Mouse (Mus musculus): Measurements from ENCODE around the gene Arhgap28.
"Not testable (repeated sequence)": the region's sequence is repeated elsewhere in the genome, so short reads cannot be mapped to it uniquely, and the experiment has no call there.

The Arhgap28 gene

DNA sequence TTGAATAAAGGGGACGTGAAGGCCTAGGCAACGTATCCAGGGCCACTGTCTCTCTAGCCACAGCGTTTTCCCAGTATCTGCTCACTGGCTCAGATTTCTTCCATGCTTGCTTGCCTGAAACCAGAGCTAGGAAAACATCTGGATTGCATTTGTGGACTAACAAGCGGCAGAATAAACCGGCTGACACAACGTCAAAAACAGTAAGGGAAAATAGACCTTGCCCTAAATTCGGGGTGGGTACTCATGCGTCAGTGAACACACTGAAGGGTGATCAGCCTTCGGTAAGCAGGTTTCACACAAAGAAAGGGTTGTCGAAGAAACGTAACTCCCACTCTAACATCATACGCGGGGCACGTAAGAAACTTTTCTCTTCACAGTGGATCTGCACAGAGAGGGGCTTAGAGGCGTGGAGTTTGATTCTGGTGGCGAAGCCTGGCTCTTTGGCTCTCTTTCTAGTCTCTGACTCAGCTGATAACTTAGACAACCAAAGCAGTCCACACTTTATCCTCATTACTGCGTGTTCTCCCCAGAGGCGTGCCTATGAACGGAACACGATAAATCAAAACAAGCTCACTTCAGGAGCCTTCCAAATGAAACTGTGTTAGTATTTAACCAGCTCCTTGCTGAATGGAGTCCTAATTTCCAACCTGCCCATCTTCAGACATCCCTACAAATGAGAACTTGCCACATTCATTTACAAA lies 137.2 kb downstream of the Arhgap28 start:
- DNase-seq, result no peak

DNA sequence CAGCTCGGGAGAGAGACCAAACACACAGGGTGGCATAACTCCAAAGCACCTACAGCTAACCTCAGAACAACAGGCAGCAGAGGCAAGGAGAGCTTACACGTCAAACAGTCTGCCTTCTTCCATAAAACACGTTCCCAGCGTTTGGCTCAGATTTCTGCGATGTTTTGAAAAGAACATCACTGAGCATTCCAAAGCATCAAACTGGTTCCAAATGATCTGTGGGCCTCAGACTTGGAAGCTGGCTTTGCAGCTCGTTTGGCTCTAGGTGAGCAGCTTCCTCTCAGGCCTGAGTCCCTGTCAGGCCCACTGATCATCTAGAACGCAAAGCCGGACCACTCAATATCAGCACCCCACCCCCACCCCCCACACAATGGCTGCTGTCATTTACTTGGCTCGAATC lies 137.9 kb downstream of the Arhgap28 start:
- no peak for DNase-seq

DNA sequence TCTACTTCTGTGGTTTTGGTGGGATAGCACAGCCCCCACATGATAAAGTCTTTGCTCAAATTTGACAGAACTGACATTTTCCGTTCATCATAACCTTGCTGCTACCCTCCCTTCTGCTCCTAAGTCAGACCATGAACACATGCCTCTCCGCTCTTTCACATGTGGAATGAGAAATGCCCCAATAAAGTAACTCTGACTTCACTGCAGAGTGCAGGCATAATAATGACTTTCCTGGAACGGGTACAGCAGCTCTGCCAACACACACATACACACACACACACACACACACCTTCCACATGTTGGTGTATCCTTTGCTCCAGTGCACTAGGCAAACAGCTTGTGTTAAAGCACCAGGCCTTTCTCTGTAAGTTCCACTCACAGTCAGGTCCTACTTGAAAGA lies 139.0 kb downstream of the Arhgap28 start:
- DNase-seq, result no peak

DNA sequence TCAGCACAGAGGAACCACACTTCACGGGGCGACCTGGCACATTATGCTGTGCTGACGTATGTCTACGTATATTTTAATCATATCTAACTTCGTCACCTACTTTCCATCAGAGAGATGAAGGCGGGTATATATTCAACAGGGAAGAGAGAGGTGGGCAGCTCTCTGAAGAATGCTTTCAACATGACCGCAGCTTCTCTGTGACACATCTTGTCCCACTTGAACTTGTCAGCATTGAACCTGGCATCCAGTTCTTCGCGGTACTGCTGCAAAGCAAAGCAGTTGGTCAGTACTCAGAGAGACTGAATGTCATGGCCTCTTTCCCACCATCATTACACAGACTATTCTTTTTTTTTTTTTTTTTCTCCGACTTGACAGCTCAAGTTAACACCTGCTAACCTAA lies 139.6 kb downstream of the Arhgap28 start:
- no peak for DNase-seq

DNA sequence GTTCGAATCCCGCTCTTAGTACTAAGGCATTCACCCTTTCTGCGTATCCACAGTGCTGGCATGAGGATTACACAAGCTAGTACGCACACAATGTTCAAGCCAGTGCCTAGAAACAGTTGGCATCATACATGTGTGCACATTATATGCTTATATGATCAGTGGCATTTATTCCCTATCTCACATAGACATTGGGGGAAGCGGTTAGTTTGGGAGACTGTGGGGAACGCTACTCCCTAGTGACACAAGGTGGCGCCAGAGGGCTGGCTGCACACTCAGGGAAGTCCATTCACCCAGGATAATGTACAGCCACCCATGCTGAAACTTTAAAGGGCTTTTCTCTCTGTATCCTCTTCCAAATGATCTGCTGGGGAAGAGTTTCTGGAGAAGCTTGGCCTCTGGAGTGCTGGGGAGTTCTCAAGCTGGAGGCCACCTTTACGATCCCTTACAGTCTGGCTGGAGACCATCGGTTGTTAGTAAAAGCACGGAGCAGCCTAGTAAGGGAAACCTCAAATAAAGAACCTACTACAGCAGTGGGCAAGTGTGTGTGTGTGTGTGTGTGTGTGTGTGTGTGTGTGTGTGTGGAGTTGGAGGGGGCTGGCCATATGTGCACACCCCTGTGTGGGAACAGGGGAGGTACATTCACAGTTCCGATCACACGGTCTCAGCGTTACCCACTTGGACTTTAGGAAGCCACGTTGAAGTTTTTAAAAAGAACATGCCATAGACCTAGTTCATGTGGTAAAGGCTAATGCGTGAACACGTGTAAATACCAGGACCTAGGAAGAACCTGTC lies 142.0 kb downstream of the Arhgap28 start:
- peak; percentile 52 for DNase-seq

DNA sequence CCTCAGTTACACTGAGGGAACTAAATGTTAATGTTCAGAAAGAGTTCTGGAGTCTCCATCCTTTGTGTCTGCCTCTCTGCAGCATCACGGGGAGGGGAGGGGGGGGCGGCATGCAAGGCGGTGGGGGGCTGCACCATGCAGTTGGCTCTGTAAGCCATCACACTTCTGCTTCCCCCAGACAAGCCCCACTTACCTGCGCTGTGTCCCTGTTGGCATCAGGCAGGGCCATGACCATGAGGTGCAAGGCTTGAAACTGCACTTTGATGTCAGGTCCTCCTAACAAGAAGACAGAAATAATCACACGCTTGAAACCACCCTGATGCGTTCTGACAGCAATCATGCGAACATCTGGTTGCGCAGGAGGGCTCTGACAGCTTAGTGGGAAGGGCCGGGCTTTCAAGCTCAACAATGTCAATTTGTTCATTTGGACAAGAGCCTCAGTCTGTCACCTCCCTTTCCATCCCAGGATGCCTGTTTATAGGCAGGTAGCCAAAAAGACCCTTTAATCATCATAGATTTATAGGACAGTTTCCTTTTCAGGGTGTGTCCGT lies 142.8 kb downstream of the Arhgap28 start:
- DNase-seq, result no peak

DNA sequence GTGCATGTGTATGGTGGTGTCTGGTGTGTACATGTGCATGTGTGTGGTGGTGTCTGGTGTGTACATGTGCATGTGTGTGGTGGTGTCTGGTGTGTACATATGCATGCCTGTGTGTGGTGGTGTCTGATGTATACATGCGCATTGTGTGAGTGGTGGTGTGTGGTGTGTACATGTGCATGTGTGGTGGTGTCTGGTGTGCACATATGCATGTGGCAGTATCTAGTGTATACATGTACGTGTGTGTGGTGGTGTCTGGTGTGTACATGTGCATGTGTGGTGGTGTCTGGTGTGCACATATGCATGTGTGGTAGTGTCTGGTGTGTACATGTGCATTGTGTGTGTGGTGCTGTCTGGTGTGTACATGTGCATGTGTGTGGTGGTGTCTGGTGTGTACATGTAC lies 162.4 kb downstream of the Arhgap28 start:
- not testable (repeated sequence) for DNase-seq

DNA sequence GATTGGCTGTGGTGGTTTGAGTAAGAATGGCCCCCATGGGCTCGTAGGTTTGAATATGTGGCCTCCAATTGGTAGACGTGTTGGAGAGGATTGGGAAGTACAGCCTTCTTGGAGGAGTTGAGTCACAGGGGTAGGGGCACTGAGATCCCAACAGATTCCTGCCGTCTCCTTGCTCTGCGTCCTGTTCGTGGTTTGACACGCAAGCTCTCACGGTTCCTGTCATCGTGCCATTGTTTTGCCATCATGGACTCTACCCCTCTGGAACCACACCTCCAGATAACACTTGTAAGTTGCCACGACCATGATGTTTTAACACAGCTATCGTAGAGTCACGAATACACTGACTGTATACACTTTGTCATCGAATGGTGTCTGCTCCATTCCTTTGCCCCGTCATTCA lies 165.0 kb downstream of the Arhgap28 start:
- DNase-seq, result no peak

DNA sequence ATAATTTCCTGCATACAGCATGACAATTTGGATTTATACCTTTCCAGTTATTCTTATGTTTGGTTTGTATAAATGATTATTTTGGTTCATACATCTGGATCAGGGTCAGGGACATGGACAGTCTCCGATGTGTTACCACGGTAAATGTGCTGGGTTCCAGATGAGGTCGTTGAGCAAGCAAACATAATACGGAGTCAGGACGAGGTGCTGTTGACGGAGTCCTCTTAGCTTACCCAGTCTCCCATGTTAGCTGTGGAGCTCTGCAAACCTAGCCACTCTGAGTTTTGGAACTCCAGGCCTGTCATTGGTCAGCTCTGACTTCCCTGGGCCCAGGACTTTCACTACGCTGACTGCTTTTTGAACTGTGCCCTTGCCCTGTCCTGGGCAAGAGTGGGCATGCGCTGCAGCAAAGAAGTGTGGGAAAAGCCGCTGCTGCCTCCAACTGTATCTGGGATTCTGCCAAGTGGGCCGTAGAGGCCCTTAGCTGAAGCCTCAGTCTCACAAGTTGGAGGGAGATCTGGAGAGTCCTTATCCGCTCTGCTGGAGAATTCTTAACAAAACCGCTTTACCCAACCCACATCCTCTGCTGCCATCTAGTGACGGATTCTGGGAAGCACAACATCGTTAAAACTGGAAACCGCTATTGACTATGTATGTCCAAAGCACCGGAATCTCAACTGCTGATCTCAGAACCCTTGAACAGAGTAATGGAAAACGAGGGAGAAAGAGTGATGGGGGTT lies 166.4 kb downstream of the Arhgap28 start:
- DNase-seq, result peak; percentile 45

DNA sequence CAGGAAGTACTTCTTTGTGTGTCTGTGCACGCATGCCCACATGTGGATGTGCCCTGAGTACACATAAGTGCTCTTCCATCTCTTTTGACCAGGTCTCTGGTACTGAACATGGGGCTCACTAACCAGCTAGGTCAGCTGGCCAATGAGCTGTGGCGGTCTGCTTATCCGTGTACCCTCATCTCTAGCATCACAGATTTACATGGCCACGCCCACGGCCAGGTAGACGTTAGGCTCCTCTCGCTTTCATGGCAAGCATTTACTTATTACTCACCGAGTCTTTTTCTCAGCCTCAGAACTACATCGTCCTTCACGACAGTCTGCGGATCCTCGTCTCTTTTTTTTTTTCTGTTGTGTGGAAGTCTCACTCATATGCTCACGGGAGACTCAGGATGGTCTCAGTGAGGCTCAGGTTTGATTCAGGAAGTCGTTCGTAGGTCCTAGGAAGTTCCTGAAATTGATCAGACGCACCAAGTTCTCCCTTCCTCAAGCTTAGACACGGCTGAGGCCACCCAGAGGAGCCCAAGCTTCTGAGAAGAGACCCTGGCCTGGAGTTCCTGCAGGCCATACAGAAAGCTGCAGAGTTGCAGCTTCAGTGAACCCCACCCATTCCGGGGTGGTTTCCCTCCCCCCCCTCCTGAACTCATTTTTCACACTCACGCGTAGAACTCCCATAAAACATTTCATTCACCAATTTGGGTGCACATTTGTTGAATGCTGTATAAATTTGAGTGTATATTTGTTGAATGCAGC lies 167.6 kb downstream of the Arhgap28 start:
- no peak for DNase-seq

DNA sequence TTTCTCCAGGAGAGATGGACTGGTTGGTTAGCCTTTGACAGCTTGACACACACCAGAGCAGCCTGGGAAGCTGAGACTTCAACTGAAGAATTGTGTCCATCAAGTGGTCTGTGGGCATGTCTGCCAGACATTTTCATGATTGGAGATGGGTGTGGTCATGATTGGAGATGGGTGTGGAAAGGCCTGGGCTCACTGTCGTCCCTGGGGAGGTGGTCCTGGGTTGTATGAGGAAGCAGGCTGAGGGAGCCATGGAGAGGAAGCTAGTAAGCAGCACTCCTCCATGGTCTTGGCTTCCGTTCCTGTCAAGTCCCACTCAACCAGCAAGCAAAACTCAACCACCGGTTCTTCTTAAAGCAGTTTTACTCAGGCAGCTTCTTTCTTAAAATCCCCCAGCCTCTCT lies 176.5 kb downstream of the Arhgap28 start:
- DNase-seq, result no peak

DNA sequence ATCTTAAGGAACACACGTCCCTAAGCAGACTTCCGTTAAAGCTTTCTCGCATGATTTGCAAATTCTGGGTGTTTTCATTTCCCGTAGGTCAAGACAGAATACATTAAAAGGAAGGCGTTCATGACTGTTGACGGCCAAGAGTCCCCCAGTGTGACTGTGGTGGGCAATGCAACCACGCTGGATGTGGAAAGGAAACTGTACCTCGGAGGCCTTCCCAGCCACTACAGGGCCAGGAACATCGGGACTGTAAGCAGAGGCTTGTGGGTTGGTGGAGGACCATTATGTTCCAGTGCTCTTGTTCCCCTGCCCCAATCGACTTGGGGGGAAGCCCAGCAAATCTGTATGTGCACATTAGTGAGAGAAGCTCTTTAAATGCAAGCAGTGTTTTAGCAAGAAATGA lies 187.0 kb downstream of the Arhgap28 start:
- DNase-seq, result no peak

DNA sequence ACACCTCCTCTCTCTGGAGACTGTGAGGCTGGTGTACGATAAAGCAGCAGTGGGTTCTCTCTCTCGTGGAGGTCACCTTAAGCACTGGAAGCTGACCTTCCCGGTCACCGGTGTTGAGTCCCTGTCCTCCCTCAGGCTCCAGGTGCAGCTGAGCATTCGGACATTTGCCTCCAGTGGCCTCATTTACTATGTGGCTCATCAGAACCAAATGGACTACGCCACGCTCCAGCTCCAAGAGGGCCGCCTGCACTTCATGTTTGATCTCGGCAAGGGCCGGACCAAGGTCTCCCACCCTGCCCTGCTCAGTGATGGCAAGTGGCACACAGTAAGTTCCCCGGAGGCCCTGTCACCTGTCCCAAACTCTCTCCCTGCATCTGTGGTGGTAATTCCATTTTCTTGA lies 188.2 kb downstream of the Arhgap28 start:
- DNase-seq, result no peak

DNA sequence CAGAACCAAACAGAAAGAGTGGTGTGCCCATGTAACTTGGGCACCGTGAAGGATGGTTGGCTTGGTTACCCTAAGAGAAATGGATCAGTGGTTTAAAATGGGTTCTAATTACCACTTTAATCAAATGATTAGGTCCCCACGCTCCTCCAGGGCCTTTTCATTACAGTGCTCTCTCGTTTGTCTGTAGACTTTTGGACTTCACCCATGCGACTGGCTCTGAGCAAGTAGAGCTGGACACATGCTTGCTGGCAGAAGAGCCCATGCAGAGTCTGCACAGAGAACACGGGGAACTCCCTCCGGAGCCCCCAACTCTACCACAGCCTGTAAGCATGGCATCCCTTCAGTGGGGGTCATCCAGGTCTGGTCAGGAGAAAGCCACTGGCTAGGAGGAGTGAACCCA lies 190.3 kb downstream of the Arhgap28 start:
- no peak for DNase-seq

DNA sequence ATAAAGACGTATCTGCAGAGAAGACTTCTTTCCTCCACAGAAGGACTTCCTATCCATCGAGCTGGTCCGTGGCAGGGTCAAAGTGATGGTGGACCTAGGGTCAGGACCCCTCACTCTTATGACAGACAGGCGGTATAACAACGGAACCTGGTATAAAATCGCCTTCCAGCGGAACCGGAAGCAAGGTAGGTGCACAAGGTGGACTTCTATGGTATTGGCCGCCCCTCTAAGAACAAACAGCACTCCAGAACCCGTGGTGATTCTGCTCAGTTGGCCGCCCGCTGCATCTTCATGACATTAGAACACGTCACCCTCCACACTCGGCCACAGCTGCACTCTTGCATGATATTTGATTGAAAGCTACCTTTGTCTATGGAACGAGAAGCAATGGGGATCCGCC lies 194.7 kb downstream of the Arhgap28 start:
- no peak for DNase-seq

All from thymus, postnatal 4 days (tissue).